Comparison of ENCODE assay signal across 8 mouse cellular contexts in genomic region chr5:53268095-53268692, GRCm38 (mm10). TPM values are rescaled to one million over a fixed set of nuclear protein-coding genes. Genes with fewer than 3 reads are reported as not detected.
A peak's percentile ranks its signal among the peaks of the same experiment; 100 is the strongest.
DNase-seq lines count a peak whose midpoint lies in the region; ATAC-seq and TF ChIP-seq lines count a peak whose summit lies in the region.

No protein-coding gene starts in this region.

- no peak for TF ChIP-seq POLR2A in CH12.LX (IDR thresholded peaks at IDR 0.05; ENCODE audit: low read depth, low read length)

- DNase-seq in CH12.LX (ENCODE audit: extremely low read depth) = no peak
- peak; percentile 33 to 52 for DNase-seq in cerebellum, postnatal 36 days
- DNase-seq in urinary bladder, adult 2 months (ENCODE audit: low spot score) = no peak
- no peak for DNase-seq in frontal cortex, postnatal 36 days (ENCODE audit: low spot score in 2 of 2)
- no peak for DNase-seq in frontal cortex, postnatal 14 days (ENCODE audit: low spot score in 2 of 2)

- H3K79me2 ChIP-seq in CH12.LX (replicated peaks; ENCODE audit: control insufficient read depth, extremely low read depth, insufficient read depth, poor library complexity, severe bottlenecking) = peaks cover 6% of the 10 kb centered on the region

- H3K9me3 ChIP-seq in erythroblast, embryonic 14.5 days (ENCODE audit: control insufficient read depth, low read length) = no peaks in the 10 kb centered on the region
- no peaks in the 10 kb centered on the region for H3K9me3 ChIP-seq in CH12.LX (replicated peaks; ENCODE audit: low read length)
- H3K9me3 ChIP-seq in hindbrain, embryonic 13.5 days = no peaks in the 10 kb centered on the region

- TF ChIP-seq CTCF in CH12.LX (conservative IDR thresholded peaks at IDR 0.05 in 1 of 2, IDR thresholded peaks at IDR 0.05 in 1 of 2; ENCODE audit: low read depth in 2 of 2, low read length in 2 of 2) = no peak

- in situ Hi-C loops in CH12.LX (cut with MboI; ENCODE audit: low pct_ligation_motif_present, low pct_unique_long_range_greater_than_20kb, low sequenced_read_pairs) = no loop called here

- peaks cover 15% of the 10 kb centered on the region for H3K36me3 ChIP-seq in erythroblast, embryonic 14.5 days (ENCODE audit: control insufficient read depth)
- peaks cover 4 to 40% of the 10 kb centered on the region in 2 experiments for H3K36me3 ChIP-seq in CH12.LX (replicated peaks in 1 of 2; ENCODE audit: control insufficient read depth in 1 of 2, insufficient read depth in 1 of 2, low read length in 1 of 2)
- H3K36me3 ChIP-seq in hindbrain, embryonic 13.5 days = no peaks in the 10 kb centered on the region

- no peaks in the 10 kb centered on the region for H3K27me3 ChIP-seq in erythroblast, embryonic 14.5 days (ENCODE audit: control insufficient read depth)
- no peaks in the 10 kb centered on the region for H3K27me3 ChIP-seq in CH12.LX (replicated peaks)
- H3K27me3 ChIP-seq in hindbrain, embryonic 13.5 days = no peaks in the 10 kb centered on the region

- dilution Hi-C loops in CH12.LX (cut with MboI; ENCODE audit: extremely low pct_ligation_motif_present, extremely low pct_unique_long_range_greater_than_20kb, low sequenced_read_pairs) = no loop called here

- peak overlapping the region; percentile 71; the same call in 1 of the 2 replicates for H3K9ac ChIP-seq in CH12.LX (ENCODE audit: insufficient read depth, low read depth)
- no peak overlapping the region for H3K9ac ChIP-seq in hindbrain, embryonic 13.5 days

- H3K4me2 ChIP-seq in CH12.LX (ENCODE audit: insufficient read depth, low read depth, poor library complexity, severe bottlenecking) = peak overlapping the region; percentile 87
- peak overlapping the region; percentile 73; the same call in 1 of the 2 replicates for H3K4me2 ChIP-seq in hindbrain, embryonic 13.5 days

- ATAC-seq in erythroblast, adult 5-6 weeks (replicated peaks; ENCODE audit: low FRiP score, poor library complexity, severe bottlenecking) = no peak
- ATAC-seq in hindbrain, embryonic 13.5 days (ENCODE audit: low FRiP score) = no peak

- H3K4me3 ChIP-seq in erythroblast, embryonic 14.5 days (replicated peaks) = peak overlapping the region; percentile 87
- H3K4me3 ChIP-seq in CH12.LX (replicated peaks in 1 of 3; ENCODE audit: low read depth in 2 of 3, low read length in 2 of 3, poor library complexity in 1 of 3) = peak overlapping the region in 2 of 3 experiments; percentile 74 to 85
- H3K4me3 ChIP-seq in hindbrain, embryonic 13.5 days = no peak overlapping the region

- WGBS in hindbrain, embryonic 13.5 days = 72% methylated on average over 6 of the region's 6 CpGs

- peaks cover 30% of the 10 kb centered on the region for H3K4me1 ChIP-seq in erythroblast, embryonic 14.5 days (ENCODE audit: control insufficient read depth)
- peaks cover 4 to 72% of the 10 kb centered on the region in 2 experiments; a peak in 3 of 4 replicates for H3K4me1 ChIP-seq in CH12.LX (ENCODE audit: control insufficient read depth in 1 of 2, insufficient read depth in 2 of 2)
- H3K4me1 ChIP-seq in hindbrain, embryonic 13.5 days (replicated peaks) = peaks cover 33% of the 10 kb centered on the region

- H3K27ac ChIP-seq in CH12.LX (ENCODE audit: insufficient read depth, low read depth) = no peak overlapping the region
- H3K27ac ChIP-seq in hindbrain, embryonic 13.5 days = peak overlapping the region; percentile 44; the same call in 1 of the 2 replicates

- TF ChIP-seq EP300 in CH12.LX (IDR thresholded peaks at IDR 0.05; ENCODE audit: low read length) = no peak

- no peak for TF ChIP-seq RAD21 in CH12.LX (IDR thresholded peaks at IDR 0.05; ENCODE audit: low read depth, low read length)

TF ChIP-seq in CH12.LX, 34 proteins besides CTCF, POLR2A, EP300 and RAD21:
- TF ChIP-seq GABPA (IDR thresholded peaks at IDR 0.05; ENCODE audit: insufficient replicate concordance, low read depth, low read length) (no peak), ETS1 (conservative IDR thresholded peaks at IDR 0.05; ENCODE audit: low read depth, low read length) (no peak)

RNA-seq across cellular contexts. Expression of gene Smim20, which starts 1.3 kb away (rescaled TPM):
- polyA plus RNA-seq in erythroblast, embryonic 14.5 days (2012) = 1.4 and 2.6 TPM in 2 replicates
- 6.0 and 34.3 TPM in 2 replicates for total RNA-seq in erythroblast, adult 5-6 weeks (2015; ENCODE audit: low replicate concordance)
- total RNA-seq in erythroblast, adult 5-6 weeks (2017; ENCODE audit: low replicate concordance) = 7.5 and 10.6 TPM in 2 replicates
- total RNA-seq in CH12.LX (2012; rRNA removed) (54.3 and 55.3 TPM in 2 replicates), CH12.LX (2014; rRNA removed) (93.0 and 93.5 TPM in 2 replicates)
- polyA plus RNA-seq in CH12.LX (2012; ENCODE audit: insufficient read length, low read depth) = 52.1 and 75.7 TPM in 2 replicates
- 76.0 and 76.6 TPM in 2 replicates for polyA plus RNA-seq in hindbrain, embryonic 13.5 days (2015; fragmentation: Nextera tagmentation; extraction: Ambion mirVana)
- 70.4 and 82.8 TPM in 2 replicates for polyA plus RNA-seq in urinary bladder, adult 2 months (2012; rRNA removed)

RNA-seq across cellular contexts. Expression of gene Sel1l3, which starts 54.5 kb away (rescaled TPM):
- not detected in 2 replicates for polyA plus RNA-seq in erythroblast, embryonic 14.5 days (2012)
- total RNA-seq in erythroblast, adult 5-6 weeks (2015; ENCODE audit: low replicate concordance) = not detected in 2 replicates
- total RNA-seq in erythroblast, adult 5-6 weeks (2017; ENCODE audit: low replicate concordance) = 0.09 TPM in 1 of 2 replicates, not detected in the other
- total RNA-seq in CH12.LX (2012; rRNA removed) = 0.17 and 0.34 TPM in 2 replicates
- 0.14 and 0.28 TPM in 2 replicates for total RNA-seq in CH12.LX (2014; rRNA removed)
- polyA plus RNA-seq in CH12.LX (2012; ENCODE audit: insufficient read length, low read depth) = 0.71 and 0.76 TPM in 2 replicates
- 4.4 and 5.2 TPM in 2 replicates for polyA plus RNA-seq in hindbrain, embryonic 13.5 days (2015; fragmentation: Nextera tagmentation; extraction: Ambion mirVana)
- 6.6 and 7.8 TPM in 2 replicates for polyA plus RNA-seq in urinary bladder, adult 2 months (2012; rRNA removed)

Comparison
In these comparisons a context has a peak if more than half of its experiments do, and no peak if none do; other contexts are left out.
1. DNase-seq: peak in cerebellum, postnatal 36 days (2 of 2); none in CH12.LX (single experiment), urinary bladder, adult 2 months (single experiment), frontal cortex, postnatal 36 days (0 of 2) and frontal cortex, postnatal 14 days (0 of 2).
2. RNA of gene Smim20, which starts 1.3 kb away (polyA plus RNA-seq): 70.4 to 82.8 TPM in urinary bladder, adult 2 months, 76.0 to 76.6 TPM in hindbrain, embryonic 13.5 days and 52.1 to 75.7 TPM in CH12.LX; 1.4 to 2.6 TPM in erythroblast, embryonic 14.5 days; every median in the first group is over 10 times any median in the second.